Mouse (Mus musculus) forebrain, postnatal 0 days (tissue): ENCODE measurements around the gene Il2rb. TPM values are rescaled to one million over a fixed set of nuclear protein-coding genes. Genes with fewer than 3 reads are reported as not detected.

Experiments used
- ATAC-seq: fragments of 200-750 bp; cut with Nextera tagmentation; 2 replicates; pipeline ENCODE4 v1.8.0; 2017; ENCODE audit warnings: mild to moderate bottlenecking, moderate library complexity
- DNase-seq: peaks from one replicate; pipeline ENCODE4 v3.0.0-alpha.2; 2015
- H3K27ac ChIP-seq: fragments of 300-500 bp; sonication (generic); 2 replicates; pipeline ENCODE4 v1.5.1; 2014; ENCODE audit warnings: low read depth, mild to moderate bottlenecking, antibody characterized with exemption, low read length, moderate library complexity, mixed read lengths
- H3K27me3 ChIP-seq: fragments of 300-500 bp; sonication (generic); 2 replicates; pipeline ENCODE4 v1.6.1; 2014; ENCODE audit warnings: mild to moderate bottlenecking, low read length, mixed read lengths; ENCODE audit not compliant: insufficient read depth
- H3K36me3 ChIP-seq: fragments of 300-500 bp; sonication (generic); 2 replicates; pipeline ENCODE4 v1.6.1; 2014; ENCODE audit warnings: mild to moderate bottlenecking, moderate library complexity; ENCODE audit not compliant: insufficient read depth
- H3K4me1 ChIP-seq: fragments of 300-500 bp; sonication (generic); 2 replicates; pipeline ENCODE4 v1.6.1; 2014; ENCODE audit warnings: antibody characterized with exemption; ENCODE audit not compliant: insufficient read depth
- H3K4me2 ChIP-seq: fragments of 300-500 bp; sonication (generic); 2 replicates; pipeline ENCODE4 v1.6.1; 2014; ENCODE audit warnings: low read depth, mild to moderate bottlenecking, moderate library complexity
- H3K4me3 ChIP-seq: fragments of 300-500 bp; sonication (generic); 2 replicates; pipeline ENCODE4 v1.5.1; 2014; ENCODE audit warnings: low read depth, low read length, mixed read lengths
- H3K9ac ChIP-seq: fragments of 300-500 bp; sonication (generic); 2 replicates; pipeline ENCODE4 v1.6.1; 2014; ENCODE audit warnings: mild to moderate bottlenecking
- H3K9me3 ChIP-seq: fragments of 300-500 bp; sonication (generic); 2 replicates; pipeline ENCODE4 v1.6.1; 2016; ENCODE audit warnings: low read length
- CTCF ChIP-seq: sonication (generic); IDR thresholded peaks from 2 replicates; pipeline ENCODE4 v1.5.1; 2016; ENCODE audit warnings: antibody characterized with exemption, control low read depth, low read depth
- WGBS: fragments of 180-500 bp; shearing (Covaris S2); extraction: QIAGEN DNeasy Blood & Tissue Kit; methylation state at CpG from one replicate; pipeline ENCODE4 v1.1.7; 2014; 5-methylcytosine and 5-hydroxymethylcytosine counted together
- polyA plus RNA-seq: library from polyadenylated mRNA; unstranded; fragments of >200 nt; fragmentation: Nextera tagmentation; extraction: Ambion mirVana; gene quantifications from 2 replicates; pipeline ENCODE4 v1.2.1, GENCODE M21; 2015
- total RNA-seq: library from RNA; depleted of rRNA; stranded (reverse); fragments of >200 nt; gene quantifications from 2 replicates; pipeline ENCODE4 v1.2.3, GENCODE M21; 2014

The Il2rb gene
- total and polyA plus RNA-seq, 2 experiments from 2014 or later: 0.14 to 0.22 TPM

- Histone ChIP-seq H3K9ac (0 out of 2 replicates have a peak overlapping the region, but pooled peaks have one; percentile 42), H3K27ac (peak overlapping the region; percentile 47), H3K9me3 (no peaks in the 10 kb centered on the region), H3K36me3 (no peaks in the 10 kb centered on the region), H3K4me1 (peaks cover 5% of the 10 kb centered on the region; the same call in 1 of the 2 replicates), H3K4me2 (peak overlapping the region; percentile 45), H3K4me3 (no peak overlapping the region), H3K27me3 (no peaks in the 10 kb centered on the region)
- ATAC-seq (no peak), DNase-seq (no peak)
- no peak for TF ChIP-seq CTCF
- 78% methylated on average over 3 of the region's 3 CpGs for WGBS
Measured at GRCm38 (mm10) chr15:78530141-78530540, 35.1 kb upstream of the Il2rb start.

- no peaks in the 10 kb centered on the region for H3K27me3 ChIP-seq
- H3K4me2 ChIP-seq: peak overlapping the region; percentile 45
- no peaks in the 10 kb centered on the region for H3K9me3 ChIP-seq
- DNase-seq (peak; percentile 78), ATAC-seq (peak; percentile 55)
- no peak for TF ChIP-seq CTCF
- peak overlapping the region; percentile 47 for H3K27ac ChIP-seq
- no peaks in the 10 kb centered on the region for H3K36me3 ChIP-seq
- peaks cover 5% of the 10 kb centered on the region; the same call in 1 of the 2 replicates for H3K4me1 ChIP-seq
- 1% methylated on average over 15 of the region's 15 CpGs for WGBS
- peak overlapping the region; percentile 42 for H3K9ac ChIP-seq
- H3K4me3 ChIP-seq: peak overlapping the region; percentile 21
Measured at GRCm38 (mm10) chr15:78529428-78529990, 34.4 kb upstream of the Il2rb start.

- Histone ChIP-seq H3K36me3 (no peaks in the 10 kb centered on the region), H3K9ac (peak overlapping the region; percentile 42; the same call in 1 of the 2 replicates), H3K27me3 (no peaks in the 10 kb centered on the region), H3K4me1 (peaks cover 5% of the 10 kb centered on the region; the same call in 1 of the 2 replicates), H3K4me2 (peak overlapping the region; percentile 45), H3K27ac (peak overlapping the region; percentile 47; the same call in 1 of the 2 replicates), H3K4me3 (peak overlapping the region; percentile 21), H3K9me3 (no peaks in the 10 kb centered on the region)
- ATAC-seq (no peak), DNase-seq (no peak)
- no peak for TF ChIP-seq CTCF
- WGBS: 47% methylated on average over 11 of the region's 11 CpGs
Measured at GRCm38 (mm10) chr15:78528726-78529411, 33.8 kb upstream of the Il2rb start.

GRCm38 (mm10) chr15:78527973-78528372, 32.9 kb upstream of the Il2rb start:
- no peak for TF ChIP-seq CTCF
- no peak overlapping the region for H3K9ac ChIP-seq
- H3K36me3 ChIP-seq: no peaks in the 10 kb centered on the region
- WGBS: 86% methylated on average over 7 of the region's 7 CpGs
- H3K9me3 ChIP-seq: no peaks in the 10 kb centered on the region
- no peak overlapping the region for H3K4me2 ChIP-seq
- H3K27ac ChIP-seq: no peak overlapping the region
- no peaks in the 10 kb centered on the region for H3K27me3 ChIP-seq
- peaks cover 5% of the 10 kb centered on the region; the same call in 1 of the 2 replicates for H3K4me1 ChIP-seq
- no peak for ATAC-seq
- no peak overlapping the region for H3K4me3 ChIP-seq
- DNase-seq: no peak

- no peaks in the 10 kb centered on the region for H3K4me1 ChIP-seq
- no peak overlapping the region for H3K27ac ChIP-seq
- no peaks in the 10 kb centered on the region for H3K27me3 ChIP-seq
- ATAC-seq (no peak), DNase-seq (no peak)
- H3K4me3 ChIP-seq: no peak overlapping the region
- WGBS: 86% methylated on average over 5 of the region's 5 CpGs
- no peaks in the 10 kb centered on the region for H3K9me3 ChIP-seq
- H3K36me3 ChIP-seq: no peaks in the 10 kb centered on the region
- H3K9ac ChIP-seq: no peak overlapping the region
- TF ChIP-seq CTCF: no peak
- no peak overlapping the region for H3K4me2 ChIP-seq
Measured at GRCm38 (mm10) chr15:78524163-78524562, 29.1 kb upstream of the Il2rb start.

GRCm38 (mm10) chr15:78521892-78522291, 26.8 kb upstream of the Il2rb start:
- ATAC-seq: no peak
- Histone ChIP-seq H3K9ac (no peak overlapping the region), H3K36me3 (no peaks in the 10 kb centered on the region), H3K27me3 (no peaks in the 10 kb centered on the region), H3K27ac (no peak overlapping the region), H3K4me1 (no peaks in the 10 kb centered on the region), H3K9me3 (no peaks in the 10 kb centered on the region), H3K4me2 (no peak overlapping the region), H3K4me3 (no peak overlapping the region)
- TF ChIP-seq CTCF: no peak
- WGBS: 79% methylated on average over 6 of the region's 6 CpGs
- DNase-seq: no peak

- no peak for TF ChIP-seq CTCF
- no peak for ATAC-seq
- Histone ChIP-seq H3K4me2 (no peak overlapping the region), H3K4me3 (no peak overlapping the region), H3K36me3 (no peaks in the 10 kb centered on the region), H3K9ac (no peak overlapping the region), H3K9me3 (no peaks in the 10 kb centered on the region), H3K27ac (no peak overlapping the region), H3K27me3 (no peaks in the 10 kb centered on the region), H3K4me1 (no peaks in the 10 kb centered on the region)
- WGBS: 79% methylated on average over 8 of the region's 8 CpGs
- DNase-seq: no peak
Measured at GRCm38 (mm10) chr15:78521331-78521730, 26.3 kb upstream of the Il2rb start.
